Mouse (Mus musculus) lung, postnatal 0 days (tissue): ENCODE data around the gene Syna.

Experiments
- CTCF ChIP-seq: IDR thresholded peaks from 2 replicates; pipeline ENCODE4 v1.5.1; 2016; ENCODE audit warnings: antibody characterized with exemption, mild to moderate bottlenecking
- EP300 ChIP-seq: IDR thresholded peaks from 2 replicates; pipeline ENCODE4 v1.6.1; 2016; ENCODE audit warnings: antibody characterized with exemption, mild to moderate bottlenecking, control low read depth

GRCm38 (mm10) chr5:134555463-134556164 is 4.4 kb downstream of the Syna start:
- no peak for TF ChIP-seq CTCF
- no peak for TF ChIP-seq EP300
